Mouse (Mus musculus) brain, embryonic 14.5 days (tissue): ENCODE results near the gene Osbpl11.

Experiments used
- CTCF ChIP-seq: fragments of 200-500 bp; IDR thresholded peaks from 2 replicates; pipeline ENCODE4 v1.5.1; 2012; ENCODE audit warnings: inconsistent platforms, mild to moderate bottlenecking, moderate library complexity, borderline replicate concordance; ENCODE audit not compliant: insufficient read depth, insufficient read length; ENCODE audit errors: extremely low read depth
- POLR2A ChIP-seq: fragments of 200-500 bp; IDR thresholded peaks from 2 replicates; pipeline ENCODE4 v1.6.1; 2012; ENCODE audit warnings: mild to moderate bottlenecking, inconsistent platforms, borderline replicate concordance; ENCODE audit not compliant: poor library complexity, insufficient read depth, insufficient read length, severe bottlenecking; ENCODE audit errors: extremely low read depth

GRCm38 (mm10) chr16:33246526-33246925 lies 61.7 kb downstream of the Osbpl11 start:
- TF ChIP-seq POLR2A (no peak), CTCF (no peak)
